Mouse (Mus musculus): Measurements from ENCODE around the gene Pik3r5. TPM values are rescaled to one million over a fixed set of nuclear protein-coding genes. Genes with fewer than 3 reads are reported as not detected.

The Pik3r5 gene
- total RNA-seq (2021): 1 to 10 TPM; 1.6 to 2.3 TPM
- long read RNA-seq, experiment 1: 0 reads
- long read RNA-seq, experiment 2, partial matches to known transcripts: 0 of 1 reads
- long read RNA-seq, experiment 2, other reads (novel, unspliced or antisense): 1 of 1 reads

DNA sequence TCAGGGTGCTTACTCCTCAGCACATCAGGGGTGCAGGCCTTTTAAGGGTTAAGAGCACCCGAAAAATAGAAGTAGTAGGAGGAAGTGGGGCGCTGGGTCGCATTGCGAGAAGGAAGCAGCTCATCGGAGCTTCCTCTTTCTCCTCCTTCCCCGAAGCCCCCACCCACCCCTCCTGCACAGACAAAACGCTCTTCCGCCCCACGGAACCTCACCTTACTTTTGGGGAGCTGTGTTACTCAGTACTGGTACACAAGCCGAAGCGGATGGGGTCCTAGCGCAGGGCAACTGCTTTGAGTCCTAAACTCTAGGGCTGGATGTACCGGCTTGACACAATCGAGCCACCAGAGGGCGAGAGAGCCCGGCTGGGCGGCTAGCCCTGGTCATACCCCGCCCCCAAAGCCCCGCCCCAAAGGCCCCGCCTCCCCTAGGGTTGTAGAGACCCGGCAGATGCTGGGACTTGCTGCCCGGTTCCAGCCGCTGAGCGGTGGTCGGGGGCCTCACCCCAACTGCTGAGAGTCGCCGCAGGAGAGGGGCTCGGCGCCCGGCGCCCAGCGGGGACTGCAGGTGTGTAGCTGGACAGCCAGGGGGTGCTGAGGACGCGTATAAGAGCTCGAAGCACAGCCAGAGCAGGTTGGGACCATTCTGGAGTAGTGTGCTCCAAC, at the start of gene Pik3r5:
Pik3r5 (plus strand) TSS at position 423 of the 662 bp plus-strand sequence.
- peak; percentile 89 for DNase-seq

DNA sequence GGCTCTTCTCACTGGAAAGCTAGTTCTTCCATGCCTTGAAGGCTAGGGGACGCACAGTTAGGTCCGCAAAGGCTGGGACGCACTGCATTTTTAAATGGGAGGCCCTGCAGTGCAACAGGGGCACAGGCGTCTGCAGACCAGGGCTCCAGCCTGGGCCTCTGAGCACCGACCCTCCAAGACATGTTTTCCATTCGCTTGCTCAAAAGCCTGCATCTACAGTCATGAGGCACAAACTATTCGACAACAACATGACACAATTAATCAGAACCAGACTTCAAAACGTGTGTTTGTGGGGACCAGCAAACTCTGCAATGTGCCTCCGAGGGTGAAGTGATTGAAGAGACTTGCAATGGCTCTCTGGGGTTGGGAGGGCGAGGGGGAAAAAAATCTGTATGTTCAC, 48.4 kb upstream of the Pik3r5 start:
- DNase-seq: no peak

DNA sequence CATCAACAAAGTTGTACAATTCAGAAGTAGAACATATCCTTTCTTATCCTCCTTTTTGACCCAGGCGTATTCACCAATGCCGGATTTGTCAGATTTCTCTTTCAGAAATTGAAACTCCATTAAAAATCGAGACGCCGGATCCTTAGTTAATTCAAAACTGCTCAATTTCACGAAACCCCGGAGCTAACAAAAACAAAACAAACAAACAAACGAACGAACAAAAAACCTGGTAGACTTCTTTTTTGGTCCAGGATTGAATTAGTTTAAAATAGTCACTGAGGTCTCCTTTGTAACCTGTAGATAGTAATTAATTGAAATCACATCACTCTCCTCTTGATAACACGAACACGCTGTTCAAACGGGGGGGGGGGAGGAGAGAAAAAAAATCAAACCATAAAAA, 47.8 kb upstream of the Pik3r5 start:
- no peak for DNase-seq

DNA sequence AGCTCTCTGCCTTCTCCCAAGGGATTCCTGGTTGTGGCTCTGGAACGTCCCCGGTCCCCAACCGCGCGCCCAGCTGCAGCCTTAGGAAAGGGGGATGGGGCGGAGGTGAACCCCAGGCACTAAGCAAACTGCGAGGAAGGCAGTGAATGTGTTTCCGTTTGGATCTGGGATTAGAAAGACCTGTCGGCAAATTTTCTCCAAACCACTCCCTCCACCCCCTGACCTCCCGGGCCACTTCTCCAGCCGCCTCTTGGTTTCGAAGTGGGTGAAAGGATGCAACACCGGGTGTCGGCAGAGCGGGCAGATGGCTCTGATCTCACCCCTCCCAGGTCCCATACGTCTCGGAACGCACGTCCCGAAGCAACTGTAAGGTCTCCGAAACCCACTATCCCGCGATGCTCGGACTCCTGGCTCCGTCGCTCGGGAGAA, 47.3 kb upstream of the Pik3r5 start:
- no peak for DNase-seq

DNA sequence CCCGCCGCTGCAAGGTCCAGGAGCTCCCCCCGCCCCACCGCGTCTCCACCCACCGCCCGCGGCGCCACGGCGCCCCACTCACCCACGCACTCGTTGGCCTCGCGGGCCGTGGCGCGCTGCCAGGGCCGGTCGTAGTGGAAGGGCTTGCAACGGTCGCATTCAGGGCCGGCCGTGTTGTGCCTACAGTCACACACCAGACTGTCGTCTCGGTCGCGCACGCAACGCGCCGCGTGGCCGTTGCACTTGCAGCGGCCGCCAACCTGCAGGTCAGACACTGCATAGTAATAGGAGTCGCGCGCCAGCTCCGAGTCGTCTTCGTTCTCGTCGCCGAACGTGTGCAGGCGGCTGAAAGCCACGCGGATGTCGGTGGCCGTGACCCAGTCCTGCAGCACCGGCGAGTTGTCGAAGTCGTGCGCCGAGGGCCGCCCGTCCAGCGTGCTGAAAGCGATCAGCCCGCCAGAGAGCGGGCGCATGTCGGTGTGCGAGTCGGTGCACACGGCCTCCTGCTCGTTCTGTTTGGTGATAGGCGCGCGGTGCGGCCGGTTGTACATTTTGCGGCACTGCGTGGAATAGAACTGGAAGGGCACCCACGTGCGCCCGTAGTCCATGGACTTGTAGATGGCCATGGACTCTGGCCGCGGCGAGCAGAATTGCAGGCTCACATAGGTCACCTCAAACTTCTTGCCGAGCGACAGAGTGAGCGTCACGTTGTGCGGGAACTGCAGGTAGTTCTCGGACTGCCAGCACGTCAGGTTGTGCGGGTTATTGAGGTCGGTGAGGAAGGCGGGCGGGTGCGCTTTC, 46.7 kb upstream of the Pik3r5 start:
- DNase-seq: peak; percentile 46

- DNase-seq: peak; percentile 42
Measured at GRCm38 (mm10) chr11:68385921-68386588, 45.9 kb upstream of the Pik3r5 start.

DNA sequence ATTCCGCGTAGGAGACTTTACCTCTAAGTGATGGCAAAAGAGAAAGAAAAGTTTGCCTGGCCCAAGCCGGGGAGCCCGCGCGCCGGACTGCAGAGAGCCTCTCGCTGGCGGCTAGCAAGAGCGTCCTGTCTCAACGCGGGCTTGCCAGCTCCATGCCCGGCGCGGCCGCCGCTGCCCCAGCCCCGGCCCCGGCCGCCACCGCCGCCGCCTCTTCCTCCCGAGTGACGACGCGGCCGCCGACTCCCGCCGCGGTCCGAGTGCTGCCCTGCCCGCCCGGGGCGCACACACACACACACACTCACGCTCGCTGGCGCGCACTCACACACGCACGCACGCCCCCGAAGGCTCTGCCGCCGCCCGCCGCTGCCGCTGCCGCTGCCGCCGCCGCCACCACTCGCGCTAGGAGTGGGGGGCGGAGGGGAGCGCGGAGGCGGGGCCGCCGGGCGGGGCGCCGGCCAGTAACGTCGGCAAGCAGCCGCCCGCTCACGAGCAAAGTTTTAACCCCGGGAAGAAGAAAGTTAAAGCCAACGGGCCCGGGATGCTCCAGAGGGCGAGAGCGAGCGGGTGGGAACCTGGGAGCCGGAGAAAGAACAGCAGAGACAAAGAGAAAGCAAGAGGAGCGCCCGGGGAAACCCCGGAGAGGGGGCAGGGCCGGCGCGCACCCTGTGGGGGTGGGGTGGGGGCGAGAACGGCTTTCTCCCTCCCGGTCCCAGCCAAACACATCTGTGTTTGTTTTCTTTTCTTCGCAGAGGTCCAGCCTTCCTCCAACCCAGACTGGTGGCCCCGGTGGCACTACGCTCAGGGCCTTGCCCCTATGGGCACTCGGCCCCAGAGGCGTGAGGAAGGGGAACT, 45.1 kb upstream of the Pik3r5 start:
- peak; percentile 71 for DNase-seq

GRCm38 (mm10) chr11:68387441-68387760, 44.5 kb upstream of the Pik3r5 start:
- no peak for DNase-seq

- DNase-seq: no peak
Measured at GRCm38 (mm10) chr11:68387971-68388654, 43.8 kb upstream of the Pik3r5 start.

GRCm38 (mm10) chr11:68388655-68389015, 43.3 kb upstream of the Pik3r5 start:
- DNase-seq: no peak

- no peak for DNase-seq
Measured at GRCm38 (mm10) chr11:68389621-68390020, 42.3 kb upstream of the Pik3r5 start.

- no peak for DNase-seq
Measured at GRCm38 (mm10) chr11:68390381-68391287, 41.3 kb upstream of the Pik3r5 start.

GRCm38 (mm10) chr11:68393897-68394490, 37.9 kb upstream of the Pik3r5 start:
- DNase-seq: no peak

DNA sequence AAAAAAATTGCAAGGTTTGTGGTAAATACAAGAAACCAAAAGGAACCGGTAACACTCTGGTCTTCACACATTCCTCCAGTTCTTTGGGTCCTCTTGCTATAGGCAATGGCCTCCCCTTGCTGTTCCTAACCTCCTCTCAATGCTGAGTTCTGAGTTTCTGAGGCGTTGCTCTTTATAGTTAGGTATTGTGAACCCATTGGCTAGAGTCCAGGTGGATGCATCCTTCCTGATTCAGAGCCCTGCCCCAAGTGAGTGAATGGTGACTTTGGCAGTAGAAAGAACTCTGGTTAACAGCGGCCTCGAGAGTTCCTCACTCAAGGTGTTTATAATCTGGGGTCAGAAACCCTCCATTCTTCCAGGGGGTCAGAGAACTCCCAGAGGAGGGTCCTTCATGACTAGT, 37.2 kb upstream of the Pik3r5 start:
- no peak for DNase-seq

- DNase-seq: no peak
Measured at GRCm38 (mm10) chr11:68395546-68395945, 36.4 kb upstream of the Pik3r5 start.

DNA sequence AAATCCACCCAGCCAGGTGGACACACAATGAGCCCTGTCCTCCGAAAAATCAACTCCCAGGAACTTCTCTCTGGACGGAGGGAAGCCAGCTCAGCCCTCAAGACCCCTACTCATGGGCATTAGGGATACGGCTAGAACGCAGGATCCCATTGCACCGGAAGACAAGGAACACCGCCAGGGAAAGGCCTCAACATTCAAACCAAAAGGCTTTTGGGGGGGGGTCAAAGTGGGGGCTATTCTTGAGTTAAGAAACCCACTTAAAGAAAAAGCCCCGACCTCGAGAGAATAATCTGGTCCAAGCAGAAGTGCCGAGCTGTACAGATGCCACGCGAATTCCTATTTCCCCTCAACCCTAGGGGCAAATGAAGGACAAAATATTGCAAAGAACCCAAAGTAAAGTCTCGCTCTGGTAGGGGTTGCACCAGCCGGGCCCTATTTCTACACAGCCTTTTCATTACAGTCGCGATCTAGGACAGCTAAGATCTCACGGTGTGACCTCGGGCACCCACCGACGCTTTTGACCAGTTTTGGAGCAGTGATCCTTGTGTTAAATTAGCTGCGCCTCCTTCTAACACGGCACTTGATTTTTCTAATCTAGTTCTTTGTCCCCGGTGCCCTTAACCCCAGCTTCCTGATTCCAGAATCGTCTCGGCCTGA, 32.9 kb upstream of the Pik3r5 start:
- no peak for DNase-seq

GRCm38 (mm10) chr11:68399548-68400020, 32.3 kb upstream of the Pik3r5 start:
- peak; percentile 16 for DNase-seq

DNA sequence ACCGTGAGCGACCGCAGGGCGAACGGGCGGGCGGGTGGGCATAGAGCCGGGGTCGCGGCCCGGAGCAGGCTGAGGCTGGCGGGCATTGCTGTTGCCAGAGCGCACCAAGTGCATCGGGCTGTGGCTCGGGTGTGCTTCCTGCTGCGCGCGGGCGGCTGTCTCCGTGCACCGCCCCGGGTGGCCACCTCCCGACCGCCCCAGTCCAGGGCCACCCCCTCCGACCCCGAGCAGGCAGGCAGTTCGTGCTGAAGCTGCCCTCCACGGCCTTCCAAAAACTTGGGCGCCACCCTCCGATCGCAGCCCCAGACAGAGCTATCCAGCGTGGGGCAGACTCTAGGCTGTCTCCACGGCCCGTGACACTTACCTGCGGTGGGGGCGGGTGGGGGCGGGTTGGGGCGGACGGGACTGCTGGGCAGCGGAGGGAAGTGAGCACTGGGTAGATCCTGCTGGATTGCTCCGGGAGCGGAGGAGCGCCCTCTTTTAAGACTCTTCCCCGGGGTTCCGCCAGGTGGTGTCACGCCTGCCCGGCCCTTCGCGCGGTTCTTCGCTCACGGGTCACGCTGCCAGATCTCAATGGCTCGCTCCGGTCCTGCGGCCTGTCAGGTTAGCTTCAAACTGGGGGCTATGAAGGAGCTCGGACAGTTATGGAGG, 31.8 kb upstream of the Pik3r5 start:
- peak; percentile 58 for DNase-seq

DNA sequence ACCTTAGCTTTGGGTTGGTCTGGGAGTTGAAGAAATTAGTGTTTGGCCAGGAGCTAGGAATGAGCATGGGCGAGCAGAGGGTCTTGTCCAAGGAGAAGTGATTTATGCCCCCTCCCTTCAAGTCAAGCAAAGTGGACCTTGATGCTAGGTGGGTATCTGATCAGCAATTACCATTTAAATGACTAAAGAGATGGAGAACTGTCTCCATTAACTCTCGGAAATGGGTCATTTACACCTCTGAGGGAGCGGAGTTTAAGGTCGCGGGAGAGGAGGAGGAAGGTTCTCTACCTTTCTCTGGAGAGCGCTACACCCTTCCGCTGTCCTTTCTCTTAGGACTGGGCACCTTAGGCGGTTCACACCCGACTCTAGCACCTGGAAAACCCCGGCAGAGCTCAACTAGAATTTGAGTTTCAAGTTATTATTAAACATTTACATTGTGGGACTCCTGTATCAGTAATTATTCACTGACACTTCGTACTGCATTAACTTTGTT, 31.1 kb upstream of the Pik3r5 start, which contains the start of gene Ntn1:
Ntn1 (minus strand) TSS at position 97 of the 493 bp plus-strand sequence.
- no peak for DNase-seq

All from adrenal gland, postnatal 10 days (tissue).